Mouse (Mus musculus) limb, embryonic 14.5 days (tissue): ENCODE measurements around the gene Gm10642. TPM values are rescaled to one million over a fixed set of nuclear protein-coding genes. Genes with fewer than 3 reads are reported as not detected.

Source experiments
- ATAC-seq: fragments of 200-750 bp; cut with Nextera tagmentation; 2 replicates; pipeline ENCODE4 v1.8.0; 2017; ENCODE audit warnings: low read depth, moderate number of reproducible peaks, moderate TSS enrichment; ENCODE audit not compliant: low FRiP score
- DNase-seq: peaks from one replicate; pipeline ENCODE4 v3.0.0-alpha.2; 2015; ENCODE audit warnings: low spot score
- H3K27ac ChIP-seq: fragments of 300-500 bp; sonication (generic); replicated peaks from 2 replicates; pipeline ENCODE4 v1.5.1; 2014; ENCODE audit warnings: low read depth, mild to moderate bottlenecking, low read length, moderate library complexity, mixed read lengths
- H3K27me3 ChIP-seq: fragments of 300-500 bp; sonication (generic); 2 replicates; pipeline ENCODE4 v1.6.1; 2014; ENCODE audit warnings: low read length, mixed read lengths; ENCODE audit not compliant: control insufficient read depth, insufficient read depth
- H3K36me3 ChIP-seq: fragments of 300-500 bp; sonication (generic); 2 replicates; pipeline ENCODE4 v1.6.1; 2014; ENCODE audit warnings: mild to moderate bottlenecking, low read length, moderate library complexity, mixed read lengths; ENCODE audit not compliant: control insufficient read depth, insufficient read depth
- H3K4me1 ChIP-seq: fragments of 300-500 bp; sonication (generic); 2 replicates; pipeline ENCODE4 v1.6.1; 2014; ENCODE audit warnings: antibody characterized with exemption, low read length, mixed read lengths; ENCODE audit not compliant: control insufficient read depth, insufficient read depth
- H3K4me2 ChIP-seq: fragments of 300-500 bp; sonication (generic); replicated peaks from 2 replicates; pipeline ENCODE4 v1.6.1; 2014; ENCODE audit warnings: low read depth, mild to moderate bottlenecking, low read length, moderate library complexity; ENCODE audit not compliant: severe bottlenecking
- H3K4me3 ChIP-seq: fragments of 300-500 bp; sonication (generic); replicated peaks from 2 replicates; pipeline ENCODE4 v1.5.1; 2014; ENCODE audit warnings: low read length
- H3K9ac ChIP-seq: fragments of 300-500 bp; sonication (generic); 2 replicates; pipeline ENCODE4 v1.6.1; 2014; ENCODE audit warnings: mild to moderate bottlenecking, low read depth, low read length, moderate library complexity; ENCODE audit not compliant: severe bottlenecking
- H3K9me3 ChIP-seq: fragments of 300-500 bp; sonication (generic); 2 replicates; pipeline ENCODE4 v1.6.1; 2016; ENCODE audit warnings: low read length; ENCODE audit not compliant: control insufficient read depth
- POLR2A ChIP-seq: fragments of 200-500 bp; IDR thresholded peaks from 2 replicates; pipeline ENCODE4 v1.8.0; 2012; ENCODE audit warnings: inconsistent platforms, mild to moderate bottlenecking, moderate library complexity, borderline replicate concordance; ENCODE audit not compliant: insufficient read depth, insufficient read length; ENCODE audit errors: extremely low read depth
- WGBS: fragments of 180-500 bp; shearing (Covaris S2); extraction: QIAGEN DNeasy Blood & Tissue Kit; methylation state at CpG from one replicate; pipeline ENCODE4 v1.1.7; 2014; 5-methylcytosine and 5-hydroxymethylcytosine counted together
- polyA plus RNA-seq, 2 experiments: library from polyadenylated mRNA; depleted of rRNA in 1 of 2; stranded (reverse) in 1 of 2; unstranded in 1 of 2; fragments of >200 nt; fragmentation: Nextera tagmentation in 1 of 2; extraction: Ambion mirVana in 1 of 2; gene quantifications; 2 replicates each; pipeline versions ENCODE4 v1.2.1 to v1.2.3; 2012 to 2014

The Gm10642 gene
- polyA plus RNA-seq, 2 experiments: 0.30 to 0.65 TPM

DNA sequence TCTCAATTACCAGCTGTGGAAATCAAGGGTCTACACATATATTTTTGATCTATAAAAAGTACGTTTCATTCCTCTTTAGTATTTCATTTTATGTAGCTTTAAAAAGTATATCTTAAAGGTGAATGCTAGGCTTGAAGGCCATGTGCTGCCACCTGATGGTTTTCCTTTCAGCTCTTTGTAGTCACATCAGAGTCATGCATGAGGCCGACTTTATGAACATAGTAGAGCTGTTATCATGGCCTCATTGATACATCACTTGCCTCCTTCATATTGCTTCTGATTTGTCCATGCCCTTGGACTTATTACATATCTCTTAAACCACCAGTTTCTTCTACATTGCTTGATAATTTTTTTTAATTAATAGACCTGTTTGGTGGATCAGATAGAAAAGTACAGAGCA, 39.7 kb downstream of the Gm10642 start:
- ATAC-seq: no peak
- no peaks in the 10 kb centered on the region for H3K4me1 ChIP-seq
- no peaks in the 10 kb centered on the region for H3K27me3 ChIP-seq
- no peak overlapping the region for H3K4me2 ChIP-seq
- no peak overlapping the region for H3K4me3 ChIP-seq
- H3K36me3 ChIP-seq: no peaks in the 10 kb centered on the region
- TF ChIP-seq POLR2A: no peak
- H3K9ac ChIP-seq: no peak overlapping the region
- WGBS: 79% methylated on average over 2 of the region's 2 CpGs
- no peaks in the 10 kb centered on the region for H3K9me3 ChIP-seq
- H3K27ac ChIP-seq: no peak overlapping the region
- DNase-seq: no peak

DNA sequence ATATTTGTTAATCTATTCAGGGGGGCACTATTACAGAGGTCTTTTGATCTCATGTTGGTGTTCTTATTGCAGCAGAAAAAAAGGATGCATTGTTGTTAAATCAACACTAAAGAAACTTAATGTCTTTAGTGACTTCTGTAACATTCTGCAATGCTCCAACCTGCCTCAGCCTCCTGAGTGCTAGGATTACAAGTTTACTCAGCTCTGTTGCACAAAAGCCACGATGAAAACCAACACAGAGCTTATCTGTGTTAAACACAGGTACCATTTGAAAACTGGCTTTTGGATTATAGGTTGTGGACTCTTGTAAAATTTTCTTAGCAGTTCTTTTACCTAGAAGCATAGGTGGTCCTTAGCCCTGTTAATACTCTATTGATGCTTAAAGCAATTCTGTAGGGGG, 42.0 kb downstream of the Gm10642 start:
- 83% methylated on average over 1 of the region's 1 CpGs for WGBS
- no peak for ATAC-seq
- TF ChIP-seq POLR2A: no peak

GRCm38 (mm10) chr9:70703597-70704203, 47.6 kb downstream of the Gm10642 start:
- no peak for DNase-seq
- no peak overlapping the region for H3K9ac ChIP-seq
- no peaks in the 10 kb centered on the region for H3K9me3 ChIP-seq
- TF ChIP-seq POLR2A: no peak
- no peak for ATAC-seq
- no peak overlapping the region for H3K4me2 ChIP-seq
- WGBS: 91% methylated on average over 5 of the region's 5 CpGs
- no peak overlapping the region for H3K27ac ChIP-seq
- no peaks in the 10 kb centered on the region for H3K27me3 ChIP-seq
- no peak overlapping the region for H3K4me3 ChIP-seq
- peaks cover 8% of the 10 kb centered on the region; the same call in 1 of the 2 replicates for H3K36me3 ChIP-seq
- no peaks in the 10 kb centered on the region for H3K4me1 ChIP-seq

More for the DNA sequence above, 42.0 kb downstream of the Gm10642 start:
- DNase-seq: no peak
- no peak overlapping the region for H3K27ac ChIP-seq
- H3K4me1 ChIP-seq: no peaks in the 10 kb centered on the region
- H3K36me3 ChIP-seq: no peaks in the 10 kb centered on the region
- no peak overlapping the region for H3K9ac ChIP-seq
- H3K4me2 ChIP-seq: no peak overlapping the region
- H3K9me3 ChIP-seq: no peaks in the 10 kb centered on the region
- no peaks in the 10 kb centered on the region for H3K27me3 ChIP-seq
- H3K4me3 ChIP-seq: no peak overlapping the region

- whole genome bisulfite sequencing: 100% methylated on average over 1 of the region's 1 CpGs
- TF ChIP-seq POLR2A: no peak
- peaks cover 8% of the 10 kb centered on the region; the same call in 1 of the 2 replicates for H3K36me3 ChIP-seq
- H3K27ac ChIP-seq: no peak overlapping the region
- DNase-seq: no peak
- H3K4me2 ChIP-seq: no peak overlapping the region
- ATAC-seq: no peak
- no peak overlapping the region for H3K4me3 ChIP-seq
- no peaks in the 10 kb centered on the region for H3K9me3 ChIP-seq
- no peaks in the 10 kb centered on the region for H3K4me1 ChIP-seq
- H3K9ac ChIP-seq: no peak overlapping the region
- H3K27me3 ChIP-seq: no peaks in the 10 kb centered on the region
Observed at GRCm38 (mm10) chr9:70706444-70706843, 50.4 kb downstream of the Gm10642 start.

Other genes starting within 250 kb of the Gm10642 start
- gene Ccnb2, start 234.7 kb upstream of the Gm10642 start, polyA plus RNA-seq (2012; rRNA removed): 91.5 and 97.1 TPM in 2 replicates
- 144 and 149 TPM in 2 replicates for gene Ccnb2, start 234.7 kb upstream of the Gm10642 start, polyA plus RNA-seq (2014; fragmentation: Nextera tagmentation; extraction: Ambion mirVana)
- gene Rnf111, start 152.5 kb upstream of the Gm10642 start, polyA plus RNA-seq (2012; rRNA removed): 38.8 and 48.7 TPM in 2 replicates
- 25.3 and 29.9 TPM in 2 replicates for gene Rnf111, start 152.5 kb upstream of the Gm10642 start, polyA plus RNA-seq (2014; fragmentation: Nextera tagmentation; extraction: Ambion mirVana)
- 33.9 and 52.8 TPM in 2 replicates for gene Sltm, start 113.5 kb upstream of the Gm10642 start, polyA plus RNA-seq (2012; rRNA removed)
- 49.8 and 52.3 TPM in 2 replicates for gene Sltm, start 113.5 kb upstream of the Gm10642 start, polyA plus RNA-seq (2014; fragmentation: Nextera tagmentation; extraction: Ambion mirVana)
- gene Mindy2, start 923 bp downstream of the Gm10642 start, polyA plus RNA-seq (2012; rRNA removed): 6.1 and 6.3 TPM in 2 replicates
- 13.0 and 13.1 TPM in 2 replicates for gene Mindy2, start 923 bp downstream of the Gm10642 start, polyA plus RNA-seq (2014; fragmentation: Nextera tagmentation; extraction: Ambion mirVana)
- gene Adam10, start 22.7 kb downstream of the Gm10642 start, polyA plus RNA-seq (2012; rRNA removed): 37.3 and 41.3 TPM in 2 replicates
- 58.2 and 61.9 TPM in 2 replicates for gene Adam10, start 22.7 kb downstream of the Gm10642 start, polyA plus RNA-seq (2014; fragmentation: Nextera tagmentation; extraction: Ambion mirVana)